Mouse (Mus musculus) lung, adult 2 months (tissue): ENCODE measurements around the gene Atp8a2. TPM values are rescaled to one million over a fixed set of nuclear protein-coding genes. Genes with fewer than 3 reads are reported as not detected.

Experiments
- DNase-seq: peaks from one replicate; pipeline ENCODE4 v3.0.0; 2022
- H3K4me1 ChIP-seq: fragments of 200-500 bp; 2 replicates; pipeline ENCODE4 v1.6.1; 2011; ENCODE audit warnings: low read length; ENCODE audit not compliant: control insufficient read depth, insufficient read depth
- H3K4me3 ChIP-seq: fragments of 200-500 bp; replicated peaks from 2 replicates; pipeline ENCODE3; 2011; ENCODE audit warnings: low read depth, mild to moderate bottlenecking, control low read depth, low read length; ENCODE audit errors: extremely low read depth
- CTCF ChIP-seq: fragments of 200-500 bp; IDR thresholded peaks from 2 replicates; pipeline ENCODE4 v1.5.1; 2011; ENCODE audit warnings: mild to moderate bottlenecking, low read length, control low read depth; ENCODE audit not compliant: insufficient read depth
- POLR2A ChIP-seq: fragments of 200-500 bp; IDR thresholded peaks from 2 replicates; pipeline ENCODE4 v1.6.1; 2011; ENCODE audit warnings: low read depth, mild to moderate bottlenecking, control low read depth, low read length, borderline replicate concordance; ENCODE audit errors: extremely low read depth
- WGBS: fragments of 180-500 bp; shearing (Covaris S2); methylation state at CpG from one replicate; pipeline ENCODE4 v1.1.7; 2018; 5-methylcytosine and 5-hydroxymethylcytosine counted together
- polyA plus RNA-seq: library from polyadenylated mRNA; depleted of rRNA; stranded (reverse); fragments of >200 nt; gene quantifications from 2 replicates; pipeline ENCODE4 v1.2.3, GENCODE M21; 2012

The Atp8a2 gene
- polyA plus RNA-seq, 1 experiment = 0.98 TPM

- no peak for TF ChIP-seq CTCF
- no peak for TF ChIP-seq POLR2A
- no peak for DNase-seq
- 85% methylated on average over 3 of the region's 3 CpGs for WGBS
- H3K4me3 ChIP-seq = no peak overlapping the region
- no peaks in the 10 kb centered on the region for H3K4me1 ChIP-seq
These were observed 33.6 kb downstream of the Atp8a2 start for GRCm38 (mm10) chr14:60163367-60163766.

GRCm38 (mm10) chr14:60152373-60152772, 44.6 kb downstream of the Atp8a2 start:
- H3K4me3 ChIP-seq = no peak overlapping the region
- TF ChIP-seq POLR2A = no peak
- WGBS = 77% methylated on average over 11 of the region's 11 CpGs
- H3K4me1 ChIP-seq = no peaks in the 10 kb centered on the region
- DNase-seq = no peak

GRCm38 (mm10) chr14:60148893-60149292, 48.1 kb downstream of the Atp8a2 start:
- TF ChIP-seq POLR2A = no peak
- no peak for TF ChIP-seq CTCF
- H3K4me3 ChIP-seq = no peak overlapping the region
- WGBS = 43% methylated on average over 3 of the region's 3 CpGs
- H3K4me1 ChIP-seq = no peaks in the 10 kb centered on the region
- DNase-seq = no peak

DNA sequence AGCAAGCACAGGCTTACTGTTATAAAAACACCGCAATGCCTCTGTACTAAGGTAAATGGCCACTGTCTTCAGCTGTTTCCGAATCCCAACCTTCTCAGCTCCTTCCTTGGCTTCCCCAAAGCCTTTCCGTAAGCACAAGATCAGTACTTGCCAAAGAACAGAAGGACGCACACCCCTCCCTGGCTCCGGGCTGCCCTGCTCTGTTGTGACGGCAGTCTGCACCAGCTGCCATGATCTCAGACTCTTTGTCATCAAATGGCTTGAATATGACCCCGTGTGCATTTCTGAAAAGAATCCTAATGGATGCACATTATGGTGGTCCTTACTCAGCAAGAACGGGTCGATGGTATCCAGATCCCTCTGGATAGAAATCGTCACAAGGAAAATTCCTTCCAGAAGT, 53.7 kb downstream of the Atp8a2 start:
- Histone ChIP-seq H3K4me3 (no peak overlapping the region), H3K4me1 (no peaks in the 10 kb centered on the region)
- WGBS = 74% methylated on average over 10 of the region's 10 CpGs
- no peak for DNase-seq
- TF ChIP-seq POLR2A = no peak
- no peak for TF ChIP-seq CTCF

GRCm38 (mm10) chr14:60138339-60138738, 58.6 kb downstream of the Atp8a2 start:
- WGBS = 91% methylated on average over 4 of the region's 4 CpGs
- Histone ChIP-seq H3K4me3 (no peak overlapping the region), H3K4me1 (no peaks in the 10 kb centered on the region)
- DNase-seq = no peak
- TF ChIP-seq CTCF = no peak
- no peak for TF ChIP-seq POLR2A

- no peak overlapping the region for H3K4me3 ChIP-seq
- no peaks in the 10 kb centered on the region for H3K4me1 ChIP-seq
- 59% methylated on average over 6 of the region's 6 CpGs for WGBS
- no peak for DNase-seq
- TF ChIP-seq CTCF (no peak), POLR2A (no peak)
These were observed 59.2 kb downstream of the Atp8a2 start for GRCm38 (mm10) chr14:60137812-60138211.

- no peak overlapping the region for H3K4me3 ChIP-seq
- TF ChIP-seq POLR2A (no peak), CTCF (no peak)
- no peak for DNase-seq
- no peaks in the 10 kb centered on the region for H3K4me1 ChIP-seq
- 80% methylated on average over 4 of the region's 4 CpGs for WGBS
These were observed 61.2 kb downstream of the Atp8a2 start for GRCm38 (mm10) chr14:60135801-60136200.

- no peak for DNase-seq
- TF ChIP-seq CTCF (no peak), POLR2A (no peak)
These were observed 62.3 kb downstream of the Atp8a2 start for GRCm38 (mm10) chr14:60134720-60135119.

DNA sequence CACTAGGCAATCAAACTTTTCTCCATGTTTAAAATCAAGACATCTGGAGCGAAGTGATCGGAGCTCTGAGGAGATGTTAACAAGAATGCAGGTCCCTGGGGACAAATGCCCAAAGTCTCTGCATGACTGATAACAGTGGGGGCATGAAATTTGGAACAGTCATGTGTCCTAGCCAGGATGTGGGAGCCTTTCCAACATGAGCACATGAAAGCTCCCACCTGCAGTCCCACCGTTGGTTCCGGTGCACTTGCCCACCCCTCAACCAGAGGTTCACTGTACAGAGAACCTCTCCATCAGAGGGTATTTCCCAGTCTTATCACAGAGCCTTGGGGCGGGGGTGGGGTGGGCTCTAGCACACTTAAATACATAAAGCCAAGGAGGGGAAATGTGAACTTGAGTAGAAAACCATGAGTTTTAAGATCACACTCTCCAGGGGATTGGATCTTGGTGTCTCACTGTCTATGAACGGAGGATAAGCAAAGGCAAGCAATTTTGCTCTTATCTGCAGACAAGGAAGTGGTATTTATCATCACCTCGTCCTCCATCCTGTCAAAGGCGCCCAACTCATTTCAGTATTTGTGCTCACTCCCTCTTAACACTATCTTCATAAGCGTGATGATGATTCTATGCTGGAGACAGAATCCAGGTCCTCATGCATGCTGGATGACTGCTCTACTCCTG, 65.6 kb downstream of the Atp8a2 start:
- Histone ChIP-seq H3K4me1 (no peaks in the 10 kb centered on the region), H3K4me3 (no peak overlapping the region)
- no peak for DNase-seq
- 68% methylated on average over 9 of the region's 9 CpGs for WGBS
- TF ChIP-seq CTCF (no peak), POLR2A (no peak)

More at GRCm38 (mm10) chr14:60134720-60135119, 62.3 kb downstream of the Atp8a2 start:
- Histone ChIP-seq H3K4me1 (no peaks in the 10 kb centered on the region), H3K4me3 (no peak overlapping the region)
- WGBS = 81% methylated on average over 9 of the region's 9 CpGs

DNA sequence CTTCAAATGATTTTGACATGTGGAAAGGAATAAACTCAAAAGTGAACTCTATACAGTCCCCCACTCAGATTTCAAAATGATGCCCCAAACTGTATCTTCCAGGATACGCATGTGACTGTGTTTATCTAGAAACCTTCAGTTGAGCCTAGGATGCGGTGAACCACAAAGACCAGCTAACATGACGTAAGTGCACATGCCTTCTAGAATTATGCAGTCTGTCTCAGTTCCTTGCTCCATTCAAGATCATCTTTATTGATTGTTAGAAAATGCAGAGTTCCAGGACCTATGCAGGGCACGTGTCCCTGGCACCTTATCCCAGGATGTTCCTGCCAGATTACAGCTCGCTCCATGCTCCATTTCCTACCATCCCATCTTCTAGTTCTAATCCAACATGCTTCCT, 67.4 kb downstream of the Atp8a2 start:
- 79% methylated on average over 5 of the region's 5 CpGs for WGBS
- TF ChIP-seq CTCF = no peak
- TF ChIP-seq POLR2A = no peak
- Histone ChIP-seq H3K4me3 (no peak overlapping the region), H3K4me1 (no peaks in the 10 kb centered on the region)
- DNase-seq = no peak
